Mouse (Mus musculus) hematopoietic multipotent progenitor cell, adult 10-12 weeks (in vitro differentiated cells): ENCODE data around the gene Uvssa. TPM values are rescaled to one million over a fixed set of nuclear protein-coding genes. Genes with fewer than 3 reads are reported as not detected.

Source experiments
- polyA plus RNA-seq: library from polyadenylated mRNA; stranded (reverse); fragments of >175 nt; gene quantifications from 2 replicates; pipeline ENCODE4 v1.2.3, GENCODE M21; 2012; ENCODE audit warnings: low replicate concordance

The Uvssa gene
- 4.6 and 6.0 TPM in 2 replicates for polyA plus RNA-seq

GRCm38 (mm10) chr5:33378302-33378854 is at the start of gene Uvssa:
Uvssa (plus strand) TSS chr5:33378549.

GRCm38 (mm10) chr5:33335273-33335976 is 42.9 kb upstream of the Uvssa start, which contains the start of gene Maea:
Maea (plus strand) TSS chr5:33335509.

GRCm38 (mm10) chr5:33433201-33434138 is 55.1 kb downstream of the Uvssa start, which contains the start of gene Nkx1-1:
Nkx1-1 (minus strand) TSS chr5:33433976.

Other genes with a start within 250 kb of the Uvssa start
- gene Spon2, start 160.1 kb upstream of the Uvssa start, polyA plus RNA-seq: 2.0 TPM in 1 of 2 replicates, not detected in the other
- 225 and 404 TPM in 2 replicates for gene Ctbp1, start 103.6 kb upstream of the Uvssa start, polyA plus RNA-seq
- gene Maea, start 43.0 kb upstream of the Uvssa start, polyA plus RNA-seq: 81.0 and 154 TPM in 2 replicates
- not detected in 2 replicates for gene Nkx1-1, start 55.4 kb downstream of the Uvssa start, polyA plus RNA-seq